Mouse (Mus musculus) cerebral cortex, adult 2 months (tissue): Measurements from ENCODE around the gene Evi5.

Experiments
- WGBS: fragments of 180-500 bp; shearing (Covaris S2); methylation state at CpG from one replicate; pipeline ENCODE4 v1.1.7; 2018; 5-methylcytosine and 5-hydroxymethylcytosine counted together

Gene Evi5

GRCm38 (mm10) chr5:107801234-107801633 is 73.7 kb downstream of the Evi5 start:
- whole genome bisulfite sequencing = 56% methylated on average over 2 of the region's 2 CpGs

GRCm38 (mm10) chr5:107798290-107798689 is 76.6 kb downstream of the Evi5 start:
- 96% methylated on average over 6 of the region's 6 CpGs for WGBS

- 42% methylated on average over 2 of the region's 2 CpGs for WGBS
Measured at GRCm38 (mm10) chr5:107793927-107794326, 81.0 kb downstream of the Evi5 start.

GRCm38 (mm10) chr5:107793258-107793657 is 81.6 kb downstream of the Evi5 start:
- WGBS = 56% methylated on average over 3 of the region's 3 CpGs

- WGBS = 93% methylated on average over 3 of the region's 3 CpGs
Measured at GRCm38 (mm10) chr5:107792516-107792915, 82.4 kb downstream of the Evi5 start.

- WGBS = 93% methylated on average over 2 of the region's 2 CpGs
Measured at GRCm38 (mm10) chr5:107791966-107792365, 82.9 kb downstream of the Evi5 start.

GRCm38 (mm10) chr5:107789492-107789891 is 85.4 kb downstream of the Evi5 start:
- WGBS = 63% methylated on average over 5 of the region's 5 CpGs

- WGBS = 90% methylated on average over 7 of the region's 7 CpGs
Measured at GRCm38 (mm10) chr5:107787682-107788443, 87.0 kb downstream of the Evi5 start.

- WGBS = 94% methylated on average over 1 of the region's 1 CpGs
Measured at GRCm38 (mm10) chr5:107782360-107782759, 92.5 kb downstream of the Evi5 start.

GRCm38 (mm10) chr5:107778763-107779162 is 96.1 kb downstream of the Evi5 start:
- WGBS = 91% methylated on average over 3 of the region's 3 CpGs

GRCm38 (mm10) chr5:107777545-107777830 is 97.4 kb downstream of the Evi5 start:
- 98% methylated on average over 1 of the region's 1 CpGs for WGBS

- 90% methylated on average over 4 of the region's 4 CpGs for WGBS
Measured at GRCm38 (mm10) chr5:107776777-107777544, 97.9 kb downstream of the Evi5 start.

- WGBS = 96% methylated on average over 1 of the region's 1 CpGs
Measured at GRCm38 (mm10) chr5:107775875-107776274, 99.0 kb downstream of the Evi5 start.

GRCm38 (mm10) chr5:107772049-107772448 is 102.9 kb downstream of the Evi5 start:
- 78% methylated on average over 5 of the region's 5 CpGs for WGBS

GRCm38 (mm10) chr5:107768224-107768623 is 106.7 kb downstream of the Evi5 start:
- WGBS = 95% methylated on average over 1 of the region's 1 CpGs

GRCm38 (mm10) chr5:107765946-107766345 is 109.0 kb downstream of the Evi5 start:
- 96% methylated on average over 4 of the region's 4 CpGs for WGBS

- WGBS = 86% methylated on average over 1 of the region's 1 CpGs
Measured at GRCm38 (mm10) chr5:107764486-107764885, 110.4 kb downstream of the Evi5 start.

GRCm38 (mm10) chr5:107759121-107759520 is 115.8 kb downstream of the Evi5 start:
- WGBS = 85% methylated on average over 5 of the region's 5 CpGs

GRCm38 (mm10) chr5:107756072-107756471 is 118.8 kb downstream of the Evi5 start:
- 90% methylated on average over 2 of the region's 2 CpGs for WGBS

- WGBS = 98% methylated on average over 1 of the region's 1 CpGs
Measured at GRCm38 (mm10) chr5:107754740-107755139, 120.2 kb downstream of the Evi5 start.

- 83% methylated on average over 7 of the region's 7 CpGs for WGBS
Measured at GRCm38 (mm10) chr5:107753656-107754055, 121.3 kb downstream of the Evi5 start.

- WGBS = 63% methylated on average over 9 of the region's 9 CpGs
Measured at GRCm38 (mm10) chr5:107749229-107749916, 125.5 kb downstream of the Evi5 start.

GRCm38 (mm10) chr5:107739023-107739422 is 135.9 kb downstream of the Evi5 start:
- WGBS = 91% methylated on average over 5 of the region's 5 CpGs
